Mouse (Mus musculus) midbrain, embryonic 16.5 days (tissue): ENCODE data around the gene Rgcc. TPM values are rescaled to one million over a fixed set of nuclear protein-coding genes. Genes with fewer than 3 reads are reported as not detected.
A peak's percentile ranks its signal among the peaks of the same experiment; 100 is the strongest.

Source experiments
- ATAC-seq: fragments of 200-750 bp; cut with Nextera tagmentation; 2 replicates; pipeline ENCODE4 v1.8.0; 2017; ENCODE audit warnings: moderate TSS enrichment
- H3K27ac ChIP-seq: fragments of 300-500 bp; sonication (generic); 2 replicates; pipeline ENCODE4 v1.5.1; 2014; ENCODE audit warnings: mild to moderate bottlenecking, low read length, mixed read lengths
- H3K27me3 ChIP-seq: fragments of 300-500 bp; sonication (generic); 2 replicates; pipeline ENCODE4 v1.6.1; 2014; ENCODE audit warnings: low read depth, low read length, mixed read lengths; ENCODE audit not compliant: control insufficient read depth, insufficient read depth
- H3K36me3 ChIP-seq: fragments of 300-500 bp; sonication (generic); 2 replicates; pipeline ENCODE4 v1.6.1; 2014; ENCODE audit warnings: mild to moderate bottlenecking, low read length, moderate library complexity, mixed read lengths; ENCODE audit not compliant: control insufficient read depth, insufficient read depth
- H3K4me1 ChIP-seq: fragments of 300-500 bp; sonication (generic); 2 replicates; pipeline ENCODE4 v1.6.1; 2014; ENCODE audit warnings: mild to moderate bottlenecking, low read length, mixed read lengths; ENCODE audit not compliant: control insufficient read depth, insufficient read depth
- H3K4me2 ChIP-seq: fragments of 300-500 bp; sonication (generic); 2 replicates; pipeline ENCODE4 v1.6.1; 2014; ENCODE audit warnings: mild to moderate bottlenecking, low read length, mixed read lengths
- H3K4me3 ChIP-seq: fragments of 300-500 bp; sonication (generic); 2 replicates; pipeline ENCODE4 v1.5.1; 2014; ENCODE audit warnings: low read depth, mild to moderate bottlenecking, low read length, moderate library complexity, mixed read lengths
- H3K9ac ChIP-seq: fragments of 300-500 bp; sonication (generic); 2 replicates; pipeline ENCODE4 v1.6.1; 2014; ENCODE audit warnings: low read depth, low read length, mixed read lengths
- H3K9me3 ChIP-seq: fragments of 300-500 bp; sonication (generic); replicated peaks from 2 replicates; pipeline ENCODE4 v1.6.1; 2014; ENCODE audit warnings: mild to moderate bottlenecking, low read length, mixed read lengths; ENCODE audit not compliant: control insufficient read depth, poor library complexity, severe bottlenecking
- WGBS: fragments of 180-500 bp; shearing (Covaris S2); extraction: QIAGEN DNeasy Blood & Tissue Kit; methylation state at CpG from one replicate; pipeline ENCODE4 v1.1.7; 2014; 5-methylcytosine and 5-hydroxymethylcytosine counted together
- polyA plus RNA-seq: library from polyadenylated mRNA; unstranded; fragments of >200 nt; fragmentation: Nextera tagmentation; extraction: Ambion mirVana; gene quantifications from 2 replicates; pipeline ENCODE4 v1.2.1, GENCODE M21; 2015

Rgcc gene
- polyA plus RNA-seq, 1 experiment from 2014 or later, result 36.4 TPM

- WGBS, result 77% methylated on average over 8 of the region's 8 CpGs
- H3K4me1 ChIP-seq, result peaks cover 16% of the 10 kb centered on the region
- no peak overlapping the region for H3K27ac ChIP-seq
- no peaks in the 10 kb centered on the region for H3K36me3 ChIP-seq
- H3K9me3 ChIP-seq, result no peaks in the 10 kb centered on the region
- no peak overlapping the region for H3K4me2 ChIP-seq
- no peak overlapping the region for H3K9ac ChIP-seq
- no peaks in the 10 kb centered on the region for H3K27me3 ChIP-seq
- ATAC-seq, result no peak
- no peak overlapping the region for H3K4me3 ChIP-seq
Measured at GRCm38 (mm10) chr14:79275870-79276395, 25.5 kb downstream of the Rgcc start.

GRCm38 (mm10) chr14:79275441-79275840 is 26.0 kb downstream of the Rgcc start:
- Histone ChIP-seq H3K27ac (no peak overlapping the region), H3K4me3 (no peak overlapping the region), H3K9ac (no peak overlapping the region), H3K27me3 (no peaks in the 10 kb centered on the region), H3K4me2 (no peak overlapping the region), H3K4me1 (peaks cover 16% of the 10 kb centered on the region), H3K36me3 (no peaks in the 10 kb centered on the region), H3K9me3 (no peaks in the 10 kb centered on the region)
- ATAC-seq, result no peak
- 43% methylated on average over 3 of the region's 3 CpGs for WGBS

GRCm38 (mm10) chr14:79273697-79274477 is 27.6 kb downstream of the Rgcc start:
- no peaks in the 10 kb centered on the region for H3K27me3 ChIP-seq
- H3K4me3 ChIP-seq, result no peak overlapping the region
- H3K4me2 ChIP-seq, result no peak overlapping the region
- no peak overlapping the region for H3K9ac ChIP-seq
- no peaks in the 10 kb centered on the region for H3K9me3 ChIP-seq
- H3K36me3 ChIP-seq, result no peaks in the 10 kb centered on the region
- H3K4me1 ChIP-seq, result peaks cover 16% of the 10 kb centered on the region
- 48% methylated on average over 15 of the region's 15 CpGs for WGBS
- peak; percentile 82 for ATAC-seq
- peak overlapping the region; percentile 78 for H3K27ac ChIP-seq

GRCm38 (mm10) chr14:79272991-79273390 is 28.5 kb downstream of the Rgcc start:
- H3K4me3 ChIP-seq, result no peak overlapping the region
- H3K27me3 ChIP-seq, result no peaks in the 10 kb centered on the region
- H3K4me1 ChIP-seq, result peaks cover 16% of the 10 kb centered on the region
- H3K27ac ChIP-seq, result peak overlapping the region; percentile 78
- ATAC-seq, result 0 out of 2 replicates have a peak, but pooled peaks have one; percentile 12
- H3K4me2 ChIP-seq, result no peak overlapping the region
- no peaks in the 10 kb centered on the region for H3K36me3 ChIP-seq
- H3K9me3 ChIP-seq, result no peaks in the 10 kb centered on the region
- WGBS, result 90% methylated on average over 9 of the region's 9 CpGs
- H3K9ac ChIP-seq, result no peak overlapping the region

- Histone ChIP-seq H3K4me3 (no peak overlapping the region), H3K9me3 (no peaks in the 10 kb centered on the region), H3K36me3 (no peaks in the 10 kb centered on the region), H3K27me3 (no peaks in the 10 kb centered on the region), H3K27ac (no peak overlapping the region), H3K4me2 (no peak overlapping the region), H3K9ac (no peak overlapping the region), H3K4me1 (peaks cover 14% of the 10 kb centered on the region)
- 92% methylated on average over 3 of the region's 3 CpGs for WGBS
- ATAC-seq, result no peak
Measured at GRCm38 (mm10) chr14:79272188-79272694, 29.2 kb downstream of the Rgcc start.

GRCm38 (mm10) chr14:79269551-79269950 is 31.9 kb downstream of the Rgcc start:
- no peak overlapping the region for H3K27ac ChIP-seq
- H3K4me1 ChIP-seq, result peaks cover 8% of the 10 kb centered on the region
- no peaks in the 10 kb centered on the region for H3K27me3 ChIP-seq
- 89% methylated on average over 1 of the region's 1 CpGs for WGBS
- H3K9ac ChIP-seq, result no peak overlapping the region
- no peaks in the 10 kb centered on the region for H3K9me3 ChIP-seq
- no peak overlapping the region for H3K4me2 ChIP-seq
- no peak for ATAC-seq
- no peak overlapping the region for H3K4me3 ChIP-seq
- no peaks in the 10 kb centered on the region for H3K36me3 ChIP-seq

GRCm38 (mm10) chr14:79267878-79268277 is 33.6 kb downstream of the Rgcc start:
- WGBS, result 92% methylated on average over 10 of the region's 10 CpGs
- H3K36me3 ChIP-seq, result no peaks in the 10 kb centered on the region
- H3K9ac ChIP-seq, result no peak overlapping the region
- no peaks in the 10 kb centered on the region for H3K9me3 ChIP-seq
- H3K27ac ChIP-seq, result no peak overlapping the region
- H3K4me1 ChIP-seq, result no peaks in the 10 kb centered on the region
- H3K4me2 ChIP-seq, result no peak overlapping the region
- no peak overlapping the region for H3K4me3 ChIP-seq
- no peak for ATAC-seq
- no peaks in the 10 kb centered on the region for H3K27me3 ChIP-seq

- H3K36me3 ChIP-seq, result no peaks in the 10 kb centered on the region
- ATAC-seq, result no peak
- H3K4me1 ChIP-seq, result no peaks in the 10 kb centered on the region
- H3K9me3 ChIP-seq, result no peaks in the 10 kb centered on the region
- H3K27ac ChIP-seq, result no peak overlapping the region
- no peaks in the 10 kb centered on the region for H3K27me3 ChIP-seq
- no peak overlapping the region for H3K9ac ChIP-seq
- no peak overlapping the region for H3K4me3 ChIP-seq
- H3K4me2 ChIP-seq, result no peak overlapping the region
- WGBS, result 60% methylated on average over 1 of the region's 1 CpGs
Measured at GRCm38 (mm10) chr14:79267382-79267781, 34.1 kb downstream of the Rgcc start.

GRCm38 (mm10) chr14:79266408-79266807 is 35.0 kb downstream of the Rgcc start:
- Histone ChIP-seq H3K27me3 (no peaks in the 10 kb centered on the region), H3K27ac (no peak overlapping the region), H3K9me3 (no peaks in the 10 kb centered on the region), H3K4me2 (no peak overlapping the region), H3K36me3 (no peaks in the 10 kb centered on the region), H3K9ac (no peak overlapping the region), H3K4me1 (no peaks in the 10 kb centered on the region), H3K4me3 (no peak overlapping the region)
- ATAC-seq, result no peak
